Comparison of ENCODE assay signal across 10 mouse cellular contexts in genomic region chr16:45722460-45722951, GRCm38 (mm10). TPM values are rescaled to one million over a fixed set of nuclear protein-coding genes. Genes with fewer than 3 reads are reported as not detected.
DNase-seq lines count a peak whose midpoint lies in the region; ATAC-seq and TF ChIP-seq lines count a peak whose summit lies in the region.
"Had no signal": no experiment of that assay in that cellular context is flagged by ENCODE, and none has a peak within 500 bp of the region (broad histone marks: within the 10 kb centered on the region; RNA-seq: fewer than 3 reads in every experiment).

No protein-coding gene starts in this region.

- H3K9me3 ChIP-seq in forebrain, embryonic 14.5 days (replicated peaks; ENCODE audit: control insufficient read depth, low read length), result no peaks in the 10 kb centered on the region
- no peaks in the 10 kb centered on the region for H3K9me3 ChIP-seq in limb, embryonic 13.5 days
- H3K9me3 ChIP-seq in heart, embryonic 10.5 days, result no peaks in the 10 kb centered on the region
- H3K9me3 ChIP-seq: G1E had no signal

- peaks cover 27% of the 10 kb centered on the region for H3K4me1 ChIP-seq in cerebellum, adult 2 months (ENCODE audit: control insufficient read depth, insufficient read depth, low read length)
- peaks cover 22% of the 10 kb centered on the region; the same call in 1 of the 2 replicates for H3K4me1 ChIP-seq in forebrain, embryonic 14.5 days (ENCODE audit: control insufficient read depth, insufficient read depth, low read length)
- H3K4me1 ChIP-seq in limb, embryonic 13.5 days, result peaks cover 23% of the 10 kb centered on the region
- H3K4me1 ChIP-seq in heart, embryonic 10.5 days, result peaks cover 21% of the 10 kb centered on the region

- TF ChIP-seq CTCF in cerebellum, adult 2 months (IDR thresholded peaks at IDR 0.05; ENCODE audit: borderline replicate concordance, insufficient read depth, low read depth, low read length), result no peak

- WGBS in cerebellum, adult 2 months, result 5% methylated on average over 3 of the region's 3 CpGs
- 55% methylated on average over 3 of the region's 3 CpGs for WGBS in forebrain, embryonic 14.5 days
- WGBS in limb, embryonic 13.5 days, result 84% methylated on average over 3 of the region's 3 CpGs
- 68% methylated on average over 3 of the region's 3 CpGs for WGBS in heart, embryonic 10.5 days

- H3K9ac ChIP-seq in forebrain, embryonic 14.5 days (ENCODE audit: low read length), result peak overlapping the region; percentile 82
- no peak overlapping the region for H3K9ac ChIP-seq in limb, embryonic 13.5 days

- no peak for ATAC-seq in forebrain, embryonic 14.5 days
- ATAC-seq in limb, embryonic 13.5 days (ENCODE audit: low FRiP score, low read depth), result no peak

- H3K4me2 ChIP-seq in forebrain, embryonic 14.5 days (ENCODE audit: low read length), result peak overlapping the region; percentile 56
- H3K4me2 ChIP-seq in limb, embryonic 13.5 days (replicated peaks), result peak overlapping the region; percentile 91

- peak overlapping the region; percentile 96 for H3K4me3 ChIP-seq in cerebellum, adult 2 months (replicated peaks; ENCODE audit: insufficient read depth, low read depth, low read length)
- H3K4me3 ChIP-seq in forebrain, embryonic 14.5 days (ENCODE audit: low read depth, low read length), result peak overlapping the region; percentile 48
- no peak overlapping the region for H3K4me3 ChIP-seq in limb, embryonic 13.5 days
- H3K4me3 ChIP-seq in heart, embryonic 10.5 days, result no peak overlapping the region

- H3K27me3 ChIP-seq in cerebellum, adult 2 months (ENCODE audit: control insufficient read depth, insufficient read depth, low read length), result no peaks in the 10 kb centered on the region
- no peaks in the 10 kb centered on the region for H3K27me3 ChIP-seq in forebrain, embryonic 14.5 days (replicated peaks; ENCODE audit: control insufficient read depth, insufficient read depth, low read length)
- no peaks in the 10 kb centered on the region for H3K27me3 ChIP-seq in limb, embryonic 13.5 days
- H3K27me3 ChIP-seq in heart, embryonic 10.5 days (ENCODE audit: insufficient read depth, poor library complexity, severe bottlenecking), result no peaks in the 10 kb centered on the region

- peak overlapping the region; percentile 97 for H3K27ac ChIP-seq in cerebellum, adult 2 months (ENCODE audit: insufficient read depth, low read length)
- H3K27ac ChIP-seq in forebrain, embryonic 14.5 days (ENCODE audit: low read depth, low read length), result peak overlapping the region; percentile 92
- H3K27ac ChIP-seq in limb, embryonic 13.5 days, result no peak overlapping the region
- H3K27ac ChIP-seq in heart, embryonic 10.5 days, result no peak overlapping the region
- H3K27ac ChIP-seq: macrophage had no signal

- peak; percentile 20; the same call in 1 of the 2 replicates for TF ChIP-seq POLR2A in cerebellum, adult 2 months (IDR thresholded peaks at IDR 0.05; ENCODE audit: borderline replicate concordance, insufficient read depth, low read length)

- peaks cover 39% of the 10 kb centered on the region for H3K36me3 ChIP-seq in forebrain, embryonic 14.5 days (ENCODE audit: control insufficient read depth, insufficient read depth, low read length)
- peaks cover 25% of the 10 kb centered on the region for H3K36me3 ChIP-seq in limb, embryonic 13.5 days
- H3K36me3 ChIP-seq in heart, embryonic 10.5 days, result peaks cover 9% of the 10 kb centered on the region
- H3K36me3 ChIP-seq: G1E had no signal

- peak; percentile 88 for DNase-seq in brain, adult 2 months (ENCODE audit: low read depth, low spot score)
- DNase-seq in cerebellum, adult 2 months, result peak; percentile 71
- DNase-seq in forebrain, embryonic 14.5 days (ENCODE audit: low spot score), result peak; percentile 37
- no peak for DNase-seq in Muller cell, postnatal 12 days (ENCODE audit: inconsistent ontology term)
- DNase-seq in thymus, postnatal 10 days (ENCODE audit: low spot score in 2 of 2), result no peak
- no peak for DNase-seq in heart, embryonic 10.5 days (ENCODE audit: low spot score)
- DNase-seq: heart, postnatal 4 days had no signal

RNA-seq across cellular contexts. Expression of gene Tagln3, which starts 1.9 kb away (rescaled TPM):
- polyA plus RNA-seq in cerebellum, adult 2 months (2012; rRNA removed), result 808 and 848 TPM in 2 replicates
- 538 and 598 TPM in 2 replicates for polyA plus RNA-seq in forebrain, embryonic 14.5 days (2014; fragmentation: Nextera tagmentation; extraction: Ambion mirVana)
- polyA plus RNA-seq in limb, embryonic 13.5 days (2015; fragmentation: Nextera tagmentation; extraction: Ambion mirVana), result 18.2 and 21.4 TPM in 2 replicates
- polyA plus RNA-seq in heart, embryonic 10.5 days (2016; fragmentation: Nextera tagmentation; extraction: Ambion mirVana), result 23.3 and 24.1 TPM in 2 replicates
- polyA plus RNA-seq: G1E had no signal

RNA-seq across cellular contexts. Expression of gene Abhd10, which starts 20.2 kb away (rescaled TPM):
- polyA plus RNA-seq in cerebellum, adult 2 months (2012; rRNA removed), result 37.3 and 41.0 TPM in 2 replicates
- 38.4 and 41.2 TPM in 2 replicates for polyA plus RNA-seq in forebrain, embryonic 14.5 days (2014; fragmentation: Nextera tagmentation; extraction: Ambion mirVana)
- polyA plus RNA-seq in limb, embryonic 13.5 days (2015; fragmentation: Nextera tagmentation; extraction: Ambion mirVana), result 37.1 and 42.3 TPM in 2 replicates
- polyA plus RNA-seq in heart, embryonic 10.5 days (2016; fragmentation: Nextera tagmentation; extraction: Ambion mirVana), result 31.4 and 34.1 TPM in 2 replicates

RNA-seq across cellular contexts. Expression of gene Tmprss7, which starts 29.0 kb away (rescaled TPM):
- polyA plus RNA-seq in cerebellum, adult 2 months (2012; rRNA removed), result 2.5 and 2.8 TPM in 2 replicates
- 0.41 and 0.73 TPM in 2 replicates for polyA plus RNA-seq in forebrain, embryonic 14.5 days (2014; fragmentation: Nextera tagmentation; extraction: Ambion mirVana)
- 0.09 and 0.24 TPM in 2 replicates for polyA plus RNA-seq in limb, embryonic 13.5 days (2015; fragmentation: Nextera tagmentation; extraction: Ambion mirVana)
- 0.12 TPM in 1 of 2 replicates, not detected in the other for polyA plus RNA-seq in heart, embryonic 10.5 days (2016; fragmentation: Nextera tagmentation; extraction: Ambion mirVana)
- polyA plus RNA-seq: G1E, macrophage had no signal

Comparison
In these comparisons a context has a peak if more than half of its experiments do, and no peak if none do; other contexts are left out.
1. DNase-seq: peak in brain, adult 2 months (single experiment), cerebellum, adult 2 months (2 of 2) and forebrain, embryonic 14.5 days (single experiment); none in Muller cell, postnatal 12 days (single experiment), thymus, postnatal 10 days (0 of 2) and heart, embryonic 10.5 days (single experiment).
2. H3K27ac ChIP-seq: peak in cerebellum, adult 2 months (single experiment) and forebrain, embryonic 14.5 days (single experiment); none in limb, embryonic 13.5 days (single experiment) and heart, embryonic 10.5 days (single experiment).
3. H3K4me3 ChIP-seq: peak in cerebellum, adult 2 months (single experiment) and forebrain, embryonic 14.5 days (single experiment); none in limb, embryonic 13.5 days (single experiment) and heart, embryonic 10.5 days (single experiment).
4. RNA of gene Tagln3, which starts 1.9 kb away (polyA plus RNA-seq): 808 to 848 TPM in cerebellum, adult 2 months and 538 to 598 TPM in forebrain, embryonic 14.5 days; 23.3 to 24.1 TPM in heart, embryonic 10.5 days and 18.2 to 21.4 TPM in limb, embryonic 13.5 days; every median in the first group is over 10 times any median in the second.